8 mouse cellular contexts compared by ENCODE assay signal in genomic region chr19:37601968-37602848, GRCm38 (mm10). TPM values are rescaled to one million over a fixed set of nuclear protein-coding genes. Genes with fewer than 3 reads are reported as not detected.
DNase-seq lines count a peak whose midpoint lies in the region; ATAC-seq lines count a peak whose summit lies in the region.

No protein-coding gene starts in this region.

- DNase-seq in left cerebral cortex, adult 11 months (ENCODE audit: low spot score): peak; percentile 36
- no peak for DNase-seq in left cerebral cortex, postnatal 36 days (ENCODE audit: low spot score in 2 of 2)
- DNase-seq in NIH3T3 (ENCODE audit: low read depth): peak; percentile 93
- peak; percentile 89 for DNase-seq in embryonic facial prominence, embryonic 14.5 days (ENCODE audit: low spot score)
- DNase-seq in hindbrain, embryonic 11.5 days (ENCODE audit: low spot score): peak; percentile 72
- no peak for DNase-seq in frontal cortex, postnatal 25 days (ENCODE audit: low spot score in 2 of 2)

- no peak for ATAC-seq in embryonic facial prominence, embryonic 14.5 days (ENCODE audit: low read depth)
- no peak for ATAC-seq in hindbrain, embryonic 11.5 days (ENCODE audit: low FRiP score)
- no peak for ATAC-seq in limb, embryonic 15.5 days (ENCODE audit: insufficient number of reproducible peaks, low FRiP score, low TSS enrichment, low read depth)
- ATAC-seq in midbrain, embryonic 16.5 days: peak; percentile 56; the same call in 1 of the 2 replicates

- WGBS in embryonic facial prominence, embryonic 14.5 days: 36% methylated on average over 22 of the region's 22 CpGs
- WGBS in hindbrain, embryonic 11.5 days: 39% methylated on average over 22 of the region's 22 CpGs
- WGBS in limb, embryonic 15.5 days: 36% methylated on average over 22 of the region's 22 CpGs
- WGBS in midbrain, embryonic 16.5 days: 32% methylated on average over 22 of the region's 22 CpGs

- no peaks in the 10 kb centered on the region for H3K9me3 ChIP-seq in embryonic facial prominence, embryonic 14.5 days (ENCODE audit: control insufficient read depth, low read length)
- H3K9me3 ChIP-seq in hindbrain, embryonic 11.5 days (ENCODE audit: control insufficient read depth, low read length): no peaks in the 10 kb centered on the region
- H3K9me3 ChIP-seq in limb, embryonic 15.5 days: no peaks in the 10 kb centered on the region
- no peaks in the 10 kb centered on the region for H3K9me3 ChIP-seq in midbrain, embryonic 16.5 days (replicated peaks; ENCODE audit: control insufficient read depth, low read length, poor library complexity, severe bottlenecking)

- intact Hi-C loops in left cerebral cortex, postnatal 36 days (cut with DNase I): loop anchor here (5.0 kb wide), 1 partner anchor 100 kb away; no protein-coding TSS in a partner anchor

- no peak overlapping the region for H3K27ac ChIP-seq in embryonic facial prominence, embryonic 14.5 days (replicated peaks; ENCODE audit: low read depth, low read length)
- H3K27ac ChIP-seq in hindbrain, embryonic 11.5 days (ENCODE audit: low read depth, low read length): no peak overlapping the region
- H3K27ac ChIP-seq in limb, embryonic 15.5 days: no peak overlapping the region
- no peak overlapping the region for H3K27ac ChIP-seq in midbrain, embryonic 16.5 days (ENCODE audit: low read length)

- H3K4me2 ChIP-seq in embryonic facial prominence, embryonic 14.5 days (ENCODE audit: low read depth, low read length): peak overlapping the region; percentile 23
- no peak overlapping the region; the same call in 1 of the 2 replicates for H3K4me2 ChIP-seq in hindbrain, embryonic 11.5 days (replicated peaks; ENCODE audit: low read depth, low read length)
- peak overlapping the region; percentile 27; the same call in 1 of the 2 replicates for H3K4me2 ChIP-seq in limb, embryonic 15.5 days
- peak overlapping the region; percentile 44 for H3K4me2 ChIP-seq in midbrain, embryonic 16.5 days (ENCODE audit: low read length)

- H3K9ac ChIP-seq in embryonic facial prominence, embryonic 14.5 days (ENCODE audit: low read depth, low read length): no peak overlapping the region
- H3K9ac ChIP-seq in hindbrain, embryonic 11.5 days (ENCODE audit: low read depth, low read length): no peak overlapping the region
- no peak overlapping the region for H3K9ac ChIP-seq in limb, embryonic 15.5 days
- 0 out of 2 replicates have a peak overlapping the region, but pooled peaks have one; percentile 25 for H3K9ac ChIP-seq in midbrain, embryonic 16.5 days (ENCODE audit: low read depth, low read length)

- no peak overlapping the region for H3K4me3 ChIP-seq in embryonic facial prominence, embryonic 14.5 days (ENCODE audit: low read depth, low read length)
- H3K4me3 ChIP-seq in hindbrain, embryonic 11.5 days (ENCODE audit: low read depth, low read length): no peak overlapping the region
- H3K4me3 ChIP-seq in limb, embryonic 15.5 days: no peak overlapping the region
- no peak overlapping the region for H3K4me3 ChIP-seq in midbrain, embryonic 16.5 days (ENCODE audit: low read depth, low read length)

- H3K4me1 ChIP-seq in embryonic facial prominence, embryonic 14.5 days (ENCODE audit: control insufficient read depth, insufficient read depth, low read length): no peaks in the 10 kb centered on the region
- no peaks in the 10 kb centered on the region for H3K4me1 ChIP-seq in hindbrain, embryonic 11.5 days (replicated peaks; ENCODE audit: control insufficient read depth, insufficient read depth, low read length)
- 0 out of 2 replicates have a peak, but pooled peaks cover 3% of the 10 kb centered on the region for H3K4me1 ChIP-seq in limb, embryonic 15.5 days
- H3K4me1 ChIP-seq in midbrain, embryonic 16.5 days (ENCODE audit: control insufficient read depth, insufficient read depth, low read length): no peaks in the 10 kb centered on the region; the same call in 1 of the 2 replicates

- no peaks in the 10 kb centered on the region for H3K27me3 ChIP-seq in embryonic facial prominence, embryonic 14.5 days (replicated peaks; ENCODE audit: control insufficient read depth, insufficient read depth, low read length)
- H3K27me3 ChIP-seq in hindbrain, embryonic 11.5 days (ENCODE audit: control insufficient read depth, insufficient read depth, low read length): no peaks in the 10 kb centered on the region
- H3K27me3 ChIP-seq in limb, embryonic 15.5 days: no peaks in the 10 kb centered on the region
- H3K27me3 ChIP-seq in midbrain, embryonic 16.5 days (ENCODE audit: control insufficient read depth, insufficient read depth, low read depth, low read length): no peaks in the 10 kb centered on the region

- no peaks in the 10 kb centered on the region for H3K36me3 ChIP-seq in embryonic facial prominence, embryonic 14.5 days (ENCODE audit: control insufficient read depth, insufficient read depth, low read length)
- no peaks in the 10 kb centered on the region for H3K36me3 ChIP-seq in hindbrain, embryonic 11.5 days (ENCODE audit: control insufficient read depth, insufficient read depth, low read length)
- no peaks in the 10 kb centered on the region for H3K36me3 ChIP-seq in limb, embryonic 15.5 days
- no peaks in the 10 kb centered on the region for H3K36me3 ChIP-seq in midbrain, embryonic 16.5 days (ENCODE audit: control insufficient read depth, insufficient read depth, low read length)

RNA-seq across cellular contexts. Expression of gene Exoc6, which starts 52.0 kb away (rescaled TPM):
- total RNA-seq in left cerebral cortex, postnatal 36 days (2021): 10 to 100 TPM; 42.3 to 43.9 TPM
- 10.7 and 13.0 TPM in 2 replicates for polyA plus RNA-seq in embryonic facial prominence, embryonic 14.5 days (2014; fragmentation: Nextera tagmentation; extraction: Ambion mirVana)
- polyA plus RNA-seq in hindbrain, embryonic 11.5 days (2014; fragmentation: Nextera tagmentation; extraction: Ambion mirVana): 10.1 and 11.0 TPM in 2 replicates
- 7.9 and 10.0 TPM in 2 replicates for polyA plus RNA-seq in limb, embryonic 15.5 days (2015; fragmentation: Nextera tagmentation; extraction: Ambion mirVana)
- polyA plus RNA-seq in midbrain, embryonic 16.5 days (2015; fragmentation: Nextera tagmentation; extraction: Ambion mirVana): 26.0 and 27.8 TPM in 2 replicates

Comparison
In these comparisons a context has a peak if more than half of its experiments do, and no peak if none do; other contexts are left out.
1. DNase-seq: peak in left cerebral cortex, adult 11 months (single experiment), NIH3T3 (single experiment), embryonic facial prominence, embryonic 14.5 days (single experiment) and hindbrain, embryonic 11.5 days (single experiment); none in left cerebral cortex, postnatal 36 days (0 of 2) and frontal cortex, postnatal 25 days (0 of 2).